Mouse (Mus musculus) lung, postnatal 4 days (tissue): ENCODE data around the gene Cryga.

Experiments
- DNase-seq, 2 experiments: peaks; one replicate each; pipeline ENCODE4 v3.0.0; 2021

Gene Cryga

DNA sequence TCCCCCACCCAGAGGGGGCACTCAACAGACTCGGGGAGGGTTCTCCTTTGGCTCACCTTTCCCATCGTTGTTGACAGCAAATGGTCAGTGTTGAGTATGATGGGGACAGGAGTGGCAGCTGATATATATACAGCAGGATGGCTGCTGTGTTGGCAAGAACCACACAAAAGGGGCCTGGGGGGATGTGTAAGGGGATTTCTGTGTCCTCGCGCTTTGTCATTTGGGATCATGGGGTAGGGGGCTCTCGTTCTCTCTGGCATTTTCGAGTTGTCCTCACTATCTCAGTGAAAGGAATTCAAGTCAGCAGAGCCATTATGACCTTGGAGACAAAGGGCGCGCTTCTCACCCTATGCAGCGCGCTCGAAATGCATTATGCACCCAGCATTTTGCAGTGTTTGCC, at the start of gene Cryga:
Cryga (minus strand) TSS at position 101 of the 400 bp plus-strand sequence.
- DNase-seq: no peak

GRCm38 (mm10) chr1:65147971-65148370, 44.8 kb upstream of the Cryga start:
- no peak for DNase-seq

- no peak for DNase-seq
Observed at GRCm38 (mm10) chr1:65147326-65147725, 44.2 kb upstream of the Cryga start.

DNA sequence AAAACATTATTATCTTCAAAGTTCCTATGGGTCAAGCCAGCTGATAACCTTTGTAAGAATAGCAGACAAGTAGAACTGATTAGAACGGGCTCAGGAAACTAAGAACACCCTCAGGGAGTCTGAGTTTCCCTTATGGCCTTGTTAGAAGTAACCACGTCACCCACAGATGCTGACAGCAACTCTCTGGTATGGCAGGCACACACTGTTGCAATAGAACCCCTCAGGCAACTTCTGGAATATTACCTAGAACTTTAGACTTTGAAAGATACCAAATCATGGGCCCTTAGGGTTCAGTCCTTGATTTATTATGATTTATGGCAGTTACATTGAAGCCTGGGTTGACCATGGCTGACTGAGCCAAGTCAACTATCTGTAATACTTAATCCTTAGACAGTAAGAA, 43.4 kb upstream of the Cryga start:
- DNase-seq: no peak

DNA sequence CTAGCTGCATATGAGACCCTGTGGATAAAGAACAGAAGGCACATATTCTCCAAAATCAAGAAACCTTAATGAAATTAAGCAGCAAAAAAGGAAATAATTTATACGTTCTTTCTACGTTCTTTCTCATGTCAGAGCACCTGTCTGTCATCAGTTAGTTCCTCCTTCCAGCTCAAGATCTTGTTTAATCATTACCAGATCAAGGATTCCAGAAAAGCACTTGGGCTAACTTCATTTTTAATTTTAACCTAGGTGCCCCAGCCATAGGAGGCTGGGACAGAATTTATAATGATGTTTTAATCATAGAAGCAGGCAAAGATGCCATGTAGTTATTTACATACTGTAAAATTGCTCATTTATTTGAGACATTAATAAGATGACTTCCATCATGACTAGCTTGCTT, 41.6 kb upstream of the Cryga start:
- DNase-seq: no peak

DNA sequence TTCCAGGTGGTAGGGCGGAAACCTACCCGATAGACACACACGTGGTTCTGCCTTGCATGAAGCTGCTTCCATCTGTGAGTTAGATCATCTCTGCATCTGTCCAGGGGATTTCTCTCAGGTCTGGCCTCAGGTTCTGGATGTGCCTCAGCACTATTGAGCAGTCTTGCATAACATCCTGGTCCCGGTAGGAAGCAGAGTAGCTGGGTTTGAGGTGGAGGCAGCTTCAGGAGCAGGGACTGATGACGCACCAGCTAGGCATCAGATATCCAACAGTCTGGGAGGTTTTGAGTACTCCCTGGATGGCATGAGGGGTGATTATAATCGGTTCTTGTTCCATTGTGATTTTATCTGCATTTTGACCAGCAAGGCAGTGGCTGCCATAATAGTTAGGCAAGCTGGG, 34.4 kb upstream of the Cryga start:
- DNase-seq: no peak

DNA sequence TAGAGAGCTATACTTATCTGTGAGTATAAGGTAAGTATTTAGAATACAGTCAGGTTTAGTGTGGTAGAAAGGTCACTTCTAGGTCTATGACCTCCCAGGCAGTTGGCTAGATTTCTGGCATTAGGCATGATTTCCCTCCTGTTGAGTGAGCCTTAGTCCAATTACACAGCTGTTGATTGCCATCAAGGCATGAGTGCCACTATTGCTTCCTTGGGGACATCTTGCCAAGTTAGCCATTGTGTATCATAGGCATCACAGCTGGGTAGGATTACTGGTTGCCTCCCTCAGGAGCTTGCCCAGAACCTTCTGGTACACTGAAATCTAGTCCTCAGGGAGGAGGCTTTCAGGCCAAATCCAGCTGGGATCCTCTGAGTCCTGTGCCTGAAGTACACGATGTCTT, 29.7 kb upstream of the Cryga start:
- no peak for DNase-seq

- DNase-seq: no peak
Observed at GRCm38 (mm10) chr1:65131671-65132070, 28.5 kb upstream of the Cryga start.

DNA sequence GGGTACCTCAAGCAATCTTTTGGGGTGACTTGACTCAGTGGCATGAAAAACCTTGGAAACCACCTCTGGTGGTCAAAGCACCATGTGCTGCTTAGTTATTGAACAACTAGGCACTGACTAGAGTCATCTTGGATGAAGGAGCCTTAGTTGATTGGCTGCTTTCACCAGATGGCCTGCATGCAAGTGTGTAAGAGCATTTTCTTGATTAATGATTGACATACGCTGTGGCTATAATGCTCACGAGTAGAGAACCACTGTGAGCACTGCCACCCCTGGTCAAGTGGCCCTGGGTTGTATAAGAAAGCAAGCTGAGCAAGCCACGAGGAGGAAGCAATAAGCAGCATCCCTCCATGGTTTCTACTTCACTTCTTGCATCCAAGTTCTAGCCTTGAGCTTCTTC, 27.1 kb upstream of the Cryga start:
- DNase-seq: no peak

GRCm38 (mm10) chr1:65129634-65130180, 26.5 kb upstream of the Cryga start:
- DNase-seq: no peak

DNA sequence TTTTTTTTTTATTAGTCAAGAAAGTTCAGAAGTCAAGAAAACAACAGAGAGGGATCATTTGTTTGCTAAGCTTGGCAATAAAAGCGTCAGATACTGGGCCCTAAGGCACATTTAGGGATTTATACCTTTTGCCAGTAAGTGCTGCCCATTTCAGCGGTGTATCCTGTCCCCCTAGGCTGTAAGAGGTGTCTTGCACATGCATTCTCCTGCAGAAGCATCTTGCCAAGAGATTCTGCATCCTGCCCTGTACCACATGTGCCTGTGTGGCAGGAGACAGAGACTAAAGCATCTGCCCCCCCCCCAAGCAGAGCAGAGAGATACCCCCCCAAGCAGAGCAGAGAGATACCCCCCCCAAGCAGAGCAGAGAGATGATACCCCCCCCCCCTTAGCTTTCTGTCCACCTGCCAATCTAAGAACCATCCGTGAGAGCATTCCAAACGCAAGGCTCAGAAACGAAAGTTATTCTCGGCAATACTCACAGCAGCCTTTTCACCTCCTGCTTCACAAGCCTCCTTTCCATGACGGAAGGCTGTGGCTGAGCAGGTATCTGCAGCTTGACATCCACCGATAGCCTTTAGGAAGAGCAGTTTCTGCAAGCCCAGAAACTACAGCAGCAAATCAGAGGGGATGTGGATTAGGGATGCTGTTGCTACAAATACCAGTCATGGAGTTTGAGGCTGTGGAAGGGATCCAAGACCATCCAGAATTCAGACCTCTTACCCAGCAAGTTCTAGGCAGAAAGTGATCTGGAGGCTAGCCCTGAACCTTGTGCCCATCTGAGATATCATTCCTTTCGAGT, 19.6 kb upstream of the Cryga start, which contains the start of gene D630023F18Rik:
D630023F18Rik (minus strand) TSS at position 641 of the 799 bp plus-strand sequence.
- DNase-seq: no peak

DNA sequence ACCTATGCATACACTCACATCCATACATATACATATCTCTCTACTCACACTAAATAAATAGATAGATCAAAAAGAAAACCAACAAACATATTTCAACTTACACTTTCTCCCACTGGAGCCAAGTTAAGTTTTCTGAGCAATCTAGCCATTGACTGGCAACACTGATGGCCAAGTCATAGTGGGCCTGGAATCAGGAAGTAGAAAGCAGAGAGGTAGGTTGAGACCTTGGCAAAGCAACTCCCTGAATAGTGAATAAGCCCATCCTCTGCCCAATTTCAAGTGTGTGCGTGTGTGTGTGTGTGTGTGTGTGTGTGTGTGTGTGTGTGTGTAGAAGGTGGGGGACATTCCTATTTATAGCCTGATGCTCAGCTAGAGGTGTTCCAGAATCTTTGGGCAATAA, 16.3 kb upstream of the Cryga start, which contains the start of gene Gm28845:
Gm28845 (minus strand) TSS at position 121 of the 400 bp plus-strand sequence.
- no peak for DNase-seq

GRCm38 (mm10) chr1:65118150-65118913, 15.2 kb upstream of the Cryga start:
- DNase-seq: no peak

DNA sequence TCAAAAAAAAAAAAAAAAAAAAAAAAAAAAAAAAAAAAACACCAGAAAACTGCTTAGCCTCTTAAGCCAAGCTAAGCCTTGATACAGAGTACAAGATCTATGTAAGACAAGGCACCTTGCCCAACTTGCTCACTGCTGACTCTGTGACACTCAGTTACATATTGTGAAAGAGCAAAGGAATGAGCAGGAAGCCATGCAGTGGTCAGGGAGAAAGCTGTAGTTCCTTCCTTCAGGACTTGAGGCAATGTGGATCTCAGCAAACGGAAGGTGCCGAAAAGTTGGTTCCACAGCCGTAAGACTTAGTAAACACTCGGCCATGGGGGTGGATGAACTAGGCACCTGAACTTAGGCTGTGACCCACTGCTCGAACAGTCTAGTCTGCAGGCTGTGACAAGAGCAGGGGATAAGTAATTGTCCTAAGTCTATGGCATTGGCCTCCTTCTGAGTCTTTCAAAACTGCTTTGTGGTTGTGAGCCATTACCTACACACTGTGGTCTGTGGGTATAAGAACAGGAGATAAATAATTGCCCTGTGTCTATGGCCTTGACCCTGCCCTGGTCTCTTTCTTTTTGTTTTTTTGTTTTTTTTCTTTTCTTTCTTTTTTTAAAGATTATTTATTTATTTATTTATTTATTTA, 10.5 kb upstream of the Cryga start:
- peak in 1 of 2 experiments; percentile 32 for DNase-seq

- DNase-seq: peak; percentile 31 to 45
Observed at GRCm38 (mm10) chr1:65112807-65113196, 9.6 kb upstream of the Cryga start.

- peak; percentile 51 to 78 for DNase-seq
Observed at GRCm38 (mm10) chr1:65112031-65112806, 9.0 kb upstream of the Cryga start.

DNA sequence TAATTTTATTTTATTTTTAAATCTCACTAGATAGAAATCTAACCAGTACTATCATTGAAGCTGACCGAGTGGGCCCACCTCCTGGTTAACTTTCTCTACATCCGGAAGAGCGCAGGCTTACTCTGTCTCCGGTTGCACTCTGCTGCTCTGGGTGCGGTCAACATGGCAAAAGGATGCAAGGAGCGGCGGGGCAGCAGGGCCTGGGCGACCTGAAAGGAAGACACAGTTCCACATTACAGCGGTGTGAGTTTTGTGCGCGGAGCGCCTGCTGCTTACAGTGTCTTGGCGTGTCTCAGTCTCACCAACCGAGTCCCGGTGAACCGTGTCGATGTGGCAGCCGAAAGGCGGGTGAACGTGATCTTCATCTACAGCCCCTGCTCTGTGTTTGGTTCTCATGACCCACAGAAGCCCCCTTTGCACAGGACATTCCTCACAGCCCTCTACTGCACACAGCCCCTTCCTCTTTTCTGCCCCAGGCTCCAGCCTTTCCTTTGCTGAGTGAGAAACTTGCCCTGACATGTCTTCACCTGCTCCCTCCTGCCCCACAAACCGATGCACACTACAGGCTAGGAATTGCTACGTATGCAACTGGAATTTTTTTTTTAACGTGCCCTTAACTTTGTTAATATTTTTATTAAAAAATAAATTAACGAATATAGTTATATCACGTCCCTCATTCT, 6.7 kb upstream of the Cryga start:
- no peak for DNase-seq

DNA sequence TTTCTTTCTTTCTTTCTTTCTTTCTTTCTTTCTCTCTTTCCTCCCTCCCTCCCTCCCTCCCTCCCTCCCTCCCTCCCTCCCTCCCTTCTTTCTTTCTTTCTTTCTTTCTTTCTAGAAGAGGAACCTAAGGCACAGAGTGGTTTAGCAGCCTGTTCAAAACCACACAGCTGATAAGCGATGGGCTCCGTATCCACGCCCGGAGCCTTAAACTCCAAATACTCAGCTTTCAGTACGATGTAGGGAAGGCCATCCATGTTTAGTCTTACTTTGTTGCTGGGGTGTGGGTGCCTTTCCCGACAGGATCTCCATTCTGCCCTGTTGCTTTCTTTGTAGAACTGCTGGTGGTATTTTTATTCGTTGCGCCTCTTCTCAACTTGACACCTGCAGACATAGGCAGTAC, 6.0 kb upstream of the Cryga start:
- DNase-seq: no peak

- DNase-seq: no peak
Observed at GRCm38 (mm10) chr1:65107654-65108279, 4.6 kb upstream of the Cryga start.

GRCm38 (mm10) chr1:65096953-65097352, 6.2 kb downstream of the Cryga start:
- DNase-seq: no peak

GRCm38 (mm10) chr1:65091566-65091965, 11.6 kb downstream of the Cryga start:
- DNase-seq: no peak
